Mouse (Mus musculus) naive thymus-derived CD4-positive, alpha-beta T cell, adult 5 months (primary cell): ENCODE measurements around the gene Hivep1. TPM values are rescaled to one million over a fixed set of nuclear protein-coding genes. Genes with fewer than 3 reads are reported as not detected.

ENCODE experiments used
- polyA plus RNA-seq: library from polyadenylated mRNA; unstranded; fragments of 100-300 nt; shearing (Covaris generic); gene quantifications from one replicate; pipeline ENCODE4 v1.2.1, GENCODE M21; 2017

Gene Hivep1
- 27.2 TPM for polyA plus RNA-seq

DNA sequence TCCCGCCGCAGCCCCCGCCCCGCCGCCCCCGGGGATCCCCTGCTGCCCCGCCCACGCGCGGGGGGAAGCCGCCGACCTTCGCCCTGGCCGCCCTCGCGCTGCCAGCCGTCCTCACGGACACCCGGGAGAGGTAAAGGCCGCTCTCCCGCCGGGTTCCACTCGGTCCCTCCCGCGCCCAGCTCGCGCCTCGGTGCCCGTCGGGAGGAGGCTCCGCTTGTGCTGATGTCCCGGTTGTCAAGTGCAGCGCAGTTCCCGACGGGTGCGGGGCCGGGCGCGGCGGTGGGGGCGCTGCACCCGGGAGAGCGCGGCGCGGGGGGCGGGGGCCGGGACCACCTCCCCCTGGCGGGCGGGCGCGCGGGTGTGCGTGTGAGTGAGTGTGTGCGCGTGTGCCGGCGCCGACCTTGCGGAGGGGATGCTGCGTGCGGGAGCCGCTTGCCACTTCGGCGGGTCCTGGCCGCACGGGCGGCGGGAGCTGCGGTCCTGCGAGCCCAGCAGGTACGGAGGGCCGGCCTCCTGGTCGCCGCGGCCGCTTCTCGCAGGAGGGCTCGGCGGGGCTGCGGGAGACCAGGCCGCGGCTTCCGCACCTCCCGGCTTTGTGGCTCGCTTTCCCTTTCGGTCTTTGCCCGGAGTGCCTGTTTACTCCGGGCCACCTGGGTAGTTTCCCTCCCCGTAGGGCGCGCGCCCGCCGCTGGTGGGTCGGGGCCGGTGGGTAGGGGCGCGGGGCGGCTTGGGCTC lies at the start of gene Hivep1:
TSS of gene Hivep1 (plus strand) at position 61 of the 735 bp plus-strand sequence.

Other genes with a start within 250 kb of the Hivep1 start
- gene Adtrp, start 204.3 kb upstream of the Hivep1 start, polyA plus RNA-seq: not detected
- gene Edn1, start 249.5 kb downstream of the Hivep1 start, polyA plus RNA-seq: not detected